Mouse (Mus musculus): ENCODE results near the gene Rin3. TPM values are rescaled to one million over a fixed set of nuclear protein-coding genes. Genes with fewer than 3 reads are reported as not detected.

Rin3 gene
- total RNA-seq, 2 experiments from 2014 or later: 3.8 to 5.9 TPM

DNA sequence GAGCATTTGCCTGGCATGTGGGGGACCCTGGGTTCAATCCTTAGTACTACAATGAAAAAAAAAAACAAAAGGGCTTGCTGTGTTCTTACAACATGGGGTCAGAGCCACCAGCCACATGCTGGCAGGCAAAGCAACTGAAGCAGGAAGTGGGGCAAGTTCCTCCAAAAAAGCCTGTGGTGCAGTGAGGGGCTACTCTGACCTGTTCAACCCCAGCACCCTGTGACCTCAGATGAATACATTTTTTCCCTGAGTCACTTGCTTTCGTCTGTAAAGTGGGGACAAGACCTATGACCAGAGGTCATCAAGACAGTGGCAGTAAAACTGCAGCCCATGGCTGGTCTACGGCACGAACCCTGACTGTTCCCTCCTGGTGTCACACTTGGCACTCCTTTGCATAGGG lies 84.2 kb downstream of the Rin3 start:
- H3K4me3 ChIP-seq: no peak overlapping the region
- no peak for TF ChIP-seq CTCF (IDR thresholded peaks at IDR 0.05)
- no peak for DNase-seq (ENCODE audit: extremely low spot score in 1 of 2, low spot score in 2 of 2)
- no peak overlapping the region for H3K27ac ChIP-seq
- intact Hi-C loops (cut with DNase I): no loop called here

DNA sequence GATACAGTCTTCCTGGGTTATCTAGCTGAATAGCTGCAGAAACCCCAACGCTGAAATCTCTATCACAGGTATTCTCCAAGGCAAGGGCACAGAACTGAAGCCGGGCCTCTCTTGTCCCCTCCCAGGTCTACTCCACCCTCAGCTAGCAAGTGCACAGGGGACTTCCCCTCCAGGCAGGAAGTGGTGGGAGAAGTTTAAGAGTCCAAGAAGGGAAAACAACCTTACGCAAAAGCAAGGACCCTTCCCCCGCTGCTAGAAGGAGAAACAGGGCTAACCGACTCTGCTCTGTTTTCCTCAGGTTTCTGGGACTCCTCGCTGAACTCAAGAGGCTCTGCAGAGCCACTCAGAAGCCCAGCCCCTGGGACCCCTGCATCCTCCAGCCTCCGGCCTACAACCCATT lies 85.2 kb downstream of the Rin3 start:
- Histone ChIP-seq H3K27ac (no peak overlapping the region), H3K4me3 (no peak overlapping the region)
- intact Hi-C loops (cut with DNase I): no loop called here
- DNase-seq (ENCODE audit: extremely low spot score in 1 of 2, low spot score in 2 of 2): no peak
- no peak for TF ChIP-seq CTCF (IDR thresholded peaks at IDR 0.05)

DNA sequence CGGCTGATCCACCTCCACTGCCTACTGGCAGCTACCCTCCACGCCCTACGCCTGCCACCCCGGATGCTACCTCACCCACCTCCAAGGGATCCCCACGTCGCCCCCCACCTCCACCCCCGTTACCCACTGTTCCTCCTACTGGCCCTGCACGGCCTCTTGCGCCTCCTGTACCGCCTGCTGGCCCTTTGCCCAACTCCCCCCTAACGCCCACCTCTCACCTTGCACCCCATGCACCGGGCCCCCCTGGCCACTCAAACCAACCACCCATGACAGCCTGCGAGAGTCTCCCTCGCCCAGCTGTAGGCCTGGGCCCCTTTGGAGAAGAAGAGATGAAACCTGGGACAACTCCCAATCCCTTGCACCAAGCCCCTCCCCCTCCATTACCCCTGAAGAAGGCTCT lies 85.7 kb downstream of the Rin3 start:
- no peak for DNase-seq (ENCODE audit: extremely low spot score in 1 of 2, low spot score in 2 of 2)
- TF ChIP-seq CTCF (IDR thresholded peaks at IDR 0.05): no peak
- Histone ChIP-seq H3K4me3 (no peak overlapping the region), H3K27ac (no peak overlapping the region)
- intact Hi-C loops (cut with DNase I): no loop called here

- intact Hi-C loops (cut with DNase I): no loop called here
- DNase-seq (ENCODE audit: extremely low spot score in 1 of 2, low spot score in 2 of 2): no peak
- no peak for TF ChIP-seq CTCF (IDR thresholded peaks at IDR 0.05)
- no peak overlapping the region for H3K4me3 ChIP-seq
- no peak overlapping the region for H3K27ac ChIP-seq
Measured at GRCm38 (mm10) chr12:102369488-102370235, 86.8 kb downstream of the Rin3 start.

GRCm38 (mm10) chr12:102370931-102371500 lies 88.2 kb downstream of the Rin3 start:
- no peak for TF ChIP-seq CTCF (IDR thresholded peaks at IDR 0.05)
- Histone ChIP-seq H3K27ac (no peak overlapping the region), H3K4me3 (no peak overlapping the region)
- intact Hi-C loops (cut with DNase I): no loop called here
- DNase-seq (ENCODE audit: extremely low spot score in 1 of 2, low spot score in 2 of 2): no peak

DNA sequence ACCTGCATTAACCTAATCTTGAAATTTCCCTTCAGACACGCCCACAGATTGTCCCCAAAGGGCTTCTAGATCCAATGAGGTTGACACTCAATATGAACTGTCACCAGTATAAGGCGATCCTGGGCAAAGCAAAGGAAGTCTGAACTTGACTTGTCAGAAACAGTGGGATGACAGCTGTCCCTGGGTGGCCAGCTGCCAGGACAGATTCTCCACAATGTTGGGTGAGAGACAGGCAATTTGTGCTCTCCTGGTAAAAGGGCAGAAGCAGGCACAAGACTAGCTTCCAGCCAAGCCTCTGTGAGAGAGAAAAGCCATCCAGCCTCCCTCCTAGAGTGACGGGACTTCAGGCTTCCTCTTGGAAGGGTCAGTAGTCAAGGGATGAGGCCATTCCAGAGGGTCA lies 89.5 kb downstream of the Rin3 start:
- no peak for DNase-seq (ENCODE audit: extremely low spot score in 1 of 2, low spot score in 2 of 2)
- Histone ChIP-seq H3K4me3 (no peak overlapping the region), H3K27ac (no peak overlapping the region)
- no peak for TF ChIP-seq CTCF (IDR thresholded peaks at IDR 0.05)
- intact Hi-C loops (cut with DNase I): no loop called here

- Histone ChIP-seq H3K27ac (no peak overlapping the region), H3K4me3 (no peak overlapping the region)
- DNase-seq (ENCODE audit: extremely low spot score in 1 of 2, low spot score in 2 of 2): no peak
- TF ChIP-seq CTCF (IDR thresholded peaks at IDR 0.05): no peak
- intact Hi-C loops (cut with DNase I): loop anchor here (10.0 kb wide), 2 partner anchors 247 to 1257 kb away; no protein-coding TSS in a partner anchor
Measured at GRCm38 (mm10) chr12:102382180-102382579, 99.3 kb downstream of the Rin3 start.

DNA sequence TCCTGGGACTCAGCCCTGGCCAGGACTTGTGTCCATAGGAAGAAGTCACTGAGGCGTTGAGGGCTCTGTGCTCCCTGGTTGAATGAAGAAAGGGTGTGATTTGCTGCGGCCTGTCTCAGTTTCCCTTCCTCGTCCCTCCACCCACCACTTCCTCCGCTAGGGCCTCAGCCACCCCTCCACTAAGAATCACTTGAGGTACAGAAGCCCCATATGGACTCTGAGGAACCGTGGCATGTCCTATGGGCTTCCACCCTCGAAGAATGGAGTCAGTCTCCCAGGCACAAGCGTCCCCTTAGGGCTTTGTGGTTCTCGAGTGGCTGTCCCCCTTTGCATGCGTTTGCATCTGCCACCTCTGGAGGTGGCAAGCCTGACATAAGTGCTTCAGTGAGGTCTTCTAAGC lies 100.4 kb downstream of the Rin3 start:
- intact Hi-C loops (cut with DNase I): loop anchor here (10.0 kb wide), 2 partner anchors 248 to 1258 kb away; no protein-coding TSS in a partner anchor
- Histone ChIP-seq H3K4me3 (no peak overlapping the region), H3K27ac (no peak overlapping the region)
- DNase-seq (ENCODE audit: extremely low spot score in 1 of 2, low spot score in 2 of 2): no peak
- TF ChIP-seq CTCF (IDR thresholded peaks at IDR 0.05): no peak

GRCm38 (mm10) chr12:102384819-102385218 lies 102.0 kb downstream of the Rin3 start:
- intact Hi-C loops (cut with DNase I): loop anchor here (2.0 to 10.0 kb wide), 5 partner anchors 133 to 1260 kb away; no protein-coding TSS in a partner anchor
- DNase-seq (ENCODE audit: extremely low spot score in 1 of 2, low spot score in 2 of 2): peak; percentile 35 to 52
- H3K27ac ChIP-seq: no peak overlapping the region
- peak; percentile 86 for TF ChIP-seq CTCF (IDR thresholded peaks at IDR 0.05)
- H3K4me3 ChIP-seq: no peak overlapping the region

- Histone ChIP-seq H3K4me3 (no peak overlapping the region), H3K27ac (no peak overlapping the region)
- peak; percentile 87 to 93 for DNase-seq (ENCODE audit: extremely low spot score in 1 of 2, low spot score in 2 of 2)
- TF ChIP-seq CTCF (IDR thresholded peaks at IDR 0.05): peak; percentile 98
- intact Hi-C loops (cut with DNase I): loop anchor here (5.0 to 10.0 kb wide), 4 partner anchors 135 to 1263 kb away; no protein-coding TSS in a partner anchor
Measured at GRCm38 (mm10) chr12:102387219-102387917, 104.5 kb downstream of the Rin3 start.

- TF ChIP-seq CTCF (IDR thresholded peaks at IDR 0.05): no peak
- intact Hi-C loops (cut with DNase I): no loop called here
- H3K4me3 ChIP-seq: no peak overlapping the region
- DNase-seq (ENCODE audit: extremely low spot score in 1 of 2, low spot score in 2 of 2): no peak
- H3K27ac ChIP-seq: no peak overlapping the region
Measured at GRCm38 (mm10) chr12:102390042-102390441, 107.2 kb downstream of the Rin3 start.

GRCm38 (mm10) chr12:102391109-102391508 lies 108.3 kb downstream of the Rin3 start:
- H3K27ac ChIP-seq: no peak overlapping the region
- no peak for TF ChIP-seq CTCF (IDR thresholded peaks at IDR 0.05)
- no peak overlapping the region for H3K4me3 ChIP-seq
- DNase-seq (ENCODE audit: extremely low spot score in 1 of 2, low spot score in 2 of 2): no peak
- intact Hi-C loops (cut with DNase I): no loop called here

Measured in left cerebral cortex, adult 2 months (tissue).